Mouse (Mus musculus) forelimb bud, embryonic 11.5 days (tissue): ENCODE results near the gene Cyth1.

Source experiments
- DNase-seq: peaks from one replicate; pipeline ENCODE4 v3.0.0-alpha.2; 2012; ENCODE audit warnings: low read depth, low spot score

Cyth1 gene

GRCm38 (mm10) chr11:118254159-118254951 is 6.0 kb upstream of the Cyth1 start:
- DNase-seq, result no peak

- no peak for DNase-seq
Observed at GRCm38 (mm10) chr11:118253447-118254158, 5.2 kb upstream of the Cyth1 start.

DNA sequence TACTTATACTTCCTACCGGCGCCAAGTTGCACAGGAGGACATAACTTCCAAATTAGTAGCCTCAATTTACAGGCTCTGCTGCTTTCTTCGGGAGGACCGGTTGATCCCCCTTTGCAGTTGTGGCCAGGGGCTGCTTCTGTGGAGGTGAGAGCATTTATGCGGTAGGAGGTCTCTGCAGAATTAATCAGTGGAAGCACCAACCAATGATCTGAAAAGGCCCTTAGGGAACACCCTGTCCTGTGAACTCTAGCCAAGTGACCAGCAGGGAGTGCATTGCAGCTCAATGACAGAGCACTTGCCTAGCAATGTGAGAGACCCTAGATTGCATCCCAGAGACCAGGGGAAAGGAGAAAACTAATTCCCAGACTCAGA is 606 bp upstream of the Cyth1 start:
- DNase-seq, result no peak

- DNase-seq, result no peak
Observed at GRCm38 (mm10) chr11:118247359-118248095, 865 bp downstream of the Cyth1 start.

- DNase-seq, result no peak
Observed at GRCm38 (mm10) chr11:118246724-118247123, 1.7 kb downstream of the Cyth1 start.

DNA sequence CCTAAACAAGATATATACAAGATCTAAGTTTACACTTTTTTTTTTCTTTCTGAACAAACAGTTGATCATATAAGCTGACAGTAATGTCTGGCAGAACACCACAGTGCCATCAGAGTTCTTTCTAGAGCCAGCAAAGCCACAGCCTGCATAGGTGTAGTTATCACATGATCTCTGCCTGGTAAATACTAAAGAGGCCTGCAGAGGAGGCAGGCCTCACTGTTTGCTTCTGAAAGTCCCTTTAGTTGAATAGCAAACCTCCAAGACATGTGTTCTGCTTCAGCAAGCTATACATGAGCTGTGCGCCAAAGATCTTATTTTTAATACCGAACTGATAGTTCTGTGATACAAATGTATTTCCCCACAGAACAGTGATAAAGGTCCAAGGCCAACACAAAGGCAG is 3.3 kb downstream of the Cyth1 start:
- DNase-seq, result no peak

DNA sequence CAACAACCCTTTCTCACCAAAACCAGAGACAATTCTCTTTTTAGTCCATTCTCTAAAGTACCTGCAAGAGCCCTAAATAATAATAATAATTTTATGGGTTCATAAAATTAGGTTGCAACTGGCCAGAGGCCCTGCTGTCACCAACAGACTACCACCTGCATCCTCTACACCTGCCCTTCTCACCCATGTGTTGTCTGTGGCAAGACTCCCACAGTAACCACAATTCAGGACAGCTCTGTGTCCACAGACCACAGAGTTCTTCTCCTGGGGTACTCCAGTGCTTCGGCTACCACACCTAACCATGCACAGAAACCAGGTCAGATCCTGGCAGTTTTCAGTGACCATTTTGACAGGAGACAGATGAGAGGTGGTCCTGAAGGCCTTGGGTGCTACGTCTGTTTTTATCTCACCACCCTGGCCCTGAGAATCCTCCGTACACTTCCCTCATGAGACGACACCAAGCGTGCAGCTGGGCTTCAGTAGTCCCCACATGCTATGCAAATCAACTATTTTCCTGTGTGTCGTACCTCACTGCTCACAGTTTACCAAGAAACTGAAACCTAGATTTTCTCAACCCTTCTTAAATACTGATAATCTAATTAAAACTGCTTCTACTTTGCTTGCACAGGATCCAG is 4.6 kb downstream of the Cyth1 start:
- no peak for DNase-seq

GRCm38 (mm10) chr11:118242506-118242905 is 5.9 kb downstream of the Cyth1 start:
- DNase-seq, result no peak

GRCm38 (mm10) chr11:118240388-118240787 is 8.0 kb downstream of the Cyth1 start:
- no peak for DNase-seq

DNA sequence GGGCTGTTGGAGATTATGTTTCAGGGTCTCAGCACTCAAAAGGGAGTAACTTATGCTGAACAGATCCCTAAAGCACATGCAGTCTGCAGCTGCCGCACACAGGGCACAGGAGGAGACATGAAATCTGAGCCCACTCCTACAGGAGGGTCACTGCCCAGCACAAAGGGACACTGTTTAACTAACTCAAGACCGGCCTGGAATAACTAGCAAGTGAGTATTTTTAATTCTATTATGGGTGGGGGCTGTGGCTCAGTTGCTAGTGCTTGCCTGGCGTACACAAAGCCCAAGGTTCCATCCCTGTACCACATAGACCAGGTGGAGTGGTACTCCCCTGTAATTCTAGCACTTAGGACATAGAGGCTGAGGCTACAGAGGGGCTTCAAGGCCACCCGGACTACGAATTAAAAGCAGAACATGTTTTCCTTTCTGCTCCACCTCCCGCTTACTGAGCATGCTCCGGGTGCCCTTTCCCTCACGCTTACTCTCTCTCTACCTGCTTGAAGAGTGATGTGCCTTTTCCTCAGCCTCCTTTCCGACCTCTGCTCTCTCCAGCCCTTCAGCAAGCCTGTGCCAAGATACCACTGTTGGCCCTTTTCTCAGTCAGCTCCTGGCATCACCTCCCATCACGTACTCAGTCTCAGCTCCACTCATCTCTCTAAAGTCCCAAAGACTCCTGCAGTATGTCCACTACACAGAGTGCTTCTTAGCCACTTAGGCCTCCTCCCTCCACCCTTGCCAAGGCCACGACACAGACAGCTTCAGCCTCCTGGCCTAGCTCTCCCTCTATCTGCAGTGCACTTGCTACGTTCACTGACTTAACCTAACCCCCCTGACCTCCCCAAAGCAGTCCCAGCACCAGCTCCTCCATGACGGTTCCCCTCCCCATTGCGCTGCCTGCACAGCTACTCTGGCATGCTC is 8.9 kb downstream of the Cyth1 start:
- peak; percentile 92 for DNase-seq

- no peak for DNase-seq
Observed at GRCm38 (mm10) chr11:118236520-118237190, 11.7 kb downstream of the Cyth1 start.

GRCm38 (mm10) chr11:118234929-118235328 is 13.5 kb downstream of the Cyth1 start:
- DNase-seq, result no peak

DNA sequence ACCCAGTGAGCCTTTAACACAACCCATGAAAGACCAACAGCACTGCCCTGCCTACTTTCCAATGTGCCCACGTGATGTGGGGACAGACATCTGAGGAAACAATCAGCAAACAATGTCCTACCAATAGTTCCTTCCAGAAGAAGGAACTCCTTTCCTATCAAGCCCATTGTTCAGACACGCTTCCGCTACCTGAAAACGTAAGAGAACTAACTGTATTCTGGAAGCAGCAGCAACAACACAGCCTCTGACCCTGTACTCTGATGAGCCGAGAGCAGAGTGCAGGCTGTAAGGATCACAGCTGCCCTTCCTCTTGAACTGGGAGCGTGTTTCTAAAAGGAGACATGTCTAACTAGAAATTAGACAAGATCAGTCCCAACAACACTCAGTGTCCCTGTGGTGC is 13.9 kb downstream of the Cyth1 start:
- DNase-seq, result no peak

GRCm38 (mm10) chr11:118233924-118234323 is 14.5 kb downstream of the Cyth1 start:
- DNase-seq, result no peak

- no peak for DNase-seq
Observed at GRCm38 (mm10) chr11:118232314-118232831, 16.0 kb downstream of the Cyth1 start.

DNA sequence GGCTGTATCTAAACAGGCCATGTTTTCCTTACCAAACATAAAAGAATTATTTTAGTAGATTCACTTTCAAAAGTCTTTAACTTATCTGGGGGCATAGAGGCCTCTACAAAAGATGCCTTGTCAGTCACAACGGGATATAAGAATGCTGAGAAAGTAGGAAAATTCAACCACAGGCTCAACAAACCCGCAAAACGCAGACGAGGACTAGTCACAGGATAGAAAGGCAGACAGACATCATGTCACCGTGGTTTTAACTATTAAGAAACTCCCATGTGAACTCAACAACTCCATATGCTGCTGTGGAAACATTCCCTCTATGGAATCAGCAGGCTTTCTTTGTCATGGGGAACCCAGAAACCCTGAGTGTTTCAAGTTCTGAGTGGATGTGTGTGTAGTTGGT is 18.5 kb downstream of the Cyth1 start:
- DNase-seq, result no peak

DNA sequence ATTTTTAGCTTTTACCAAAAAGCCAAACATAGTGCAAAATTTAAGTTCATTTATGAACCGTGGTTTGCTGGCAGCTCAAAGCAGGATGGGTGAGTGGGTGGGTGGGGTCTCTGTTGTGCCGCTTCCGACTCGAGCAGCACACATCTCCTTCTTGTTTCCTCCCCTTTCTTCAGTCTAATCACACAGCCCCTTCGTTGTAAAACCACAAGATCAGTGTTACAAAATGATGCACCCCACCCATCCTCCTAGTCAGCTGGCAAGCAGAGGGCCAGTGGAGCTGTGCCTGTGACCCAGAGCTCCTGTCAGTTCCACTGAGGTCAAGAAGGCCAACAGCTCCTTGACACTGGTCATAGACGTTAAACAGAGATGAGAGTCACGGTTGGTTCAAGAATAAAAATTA is 20.7 kb downstream of the Cyth1 start:
- no peak for DNase-seq

DNA sequence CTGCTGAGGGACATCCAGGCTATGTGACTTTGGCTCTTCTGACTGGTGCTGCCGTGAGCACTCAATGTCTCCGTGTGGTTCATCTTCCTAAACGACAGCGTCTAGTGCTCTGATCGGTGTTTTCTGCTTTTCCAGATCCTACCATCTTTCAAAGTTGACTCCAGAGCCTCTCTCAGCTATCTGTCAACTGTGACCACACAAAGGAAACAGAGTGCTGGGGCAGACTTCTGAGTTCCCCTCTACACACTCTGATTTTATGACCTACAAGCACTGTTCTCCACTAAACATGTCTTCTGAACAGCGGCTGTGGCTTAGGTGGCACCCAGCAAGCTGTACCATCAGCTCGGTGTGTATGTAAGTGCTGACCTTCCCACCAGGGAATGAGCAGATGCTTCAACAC is 21.5 kb downstream of the Cyth1 start:
- DNase-seq, result no peak

GRCm38 (mm10) chr11:118225862-118226261 is 22.5 kb downstream of the Cyth1 start:
- DNase-seq, result no peak
